Mouse (Mus musculus) T-cell, adult 2 months (primary cell): ENCODE results near the gene Actl10.

Source experiments
- DNase-seq: peaks from one replicate; pipeline ENCODE4 v3.0.0; 2022; ENCODE audit warnings: low spot score

Actl10 gene

DNA sequence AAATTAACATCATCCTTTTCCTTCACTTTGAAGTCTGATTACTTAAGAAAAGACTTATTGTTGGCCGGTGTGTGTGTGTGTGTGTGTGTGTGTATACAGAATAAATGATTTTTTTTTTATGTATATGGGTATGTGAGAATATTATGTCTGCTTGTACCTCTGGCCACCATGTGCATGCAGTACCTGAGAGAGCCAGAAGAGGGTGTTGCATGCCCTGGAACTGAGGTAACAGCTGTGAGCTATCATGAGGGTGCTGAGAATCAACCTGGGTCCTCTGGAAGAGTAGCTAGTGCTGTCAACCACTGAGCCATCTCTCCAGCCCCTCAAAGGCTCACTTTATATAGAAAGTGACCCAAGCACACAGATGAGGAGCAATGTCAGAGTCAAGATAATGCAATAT lies 29.8 kb downstream of the Actl10 start:
- DNase-seq, result no peak

DNA sequence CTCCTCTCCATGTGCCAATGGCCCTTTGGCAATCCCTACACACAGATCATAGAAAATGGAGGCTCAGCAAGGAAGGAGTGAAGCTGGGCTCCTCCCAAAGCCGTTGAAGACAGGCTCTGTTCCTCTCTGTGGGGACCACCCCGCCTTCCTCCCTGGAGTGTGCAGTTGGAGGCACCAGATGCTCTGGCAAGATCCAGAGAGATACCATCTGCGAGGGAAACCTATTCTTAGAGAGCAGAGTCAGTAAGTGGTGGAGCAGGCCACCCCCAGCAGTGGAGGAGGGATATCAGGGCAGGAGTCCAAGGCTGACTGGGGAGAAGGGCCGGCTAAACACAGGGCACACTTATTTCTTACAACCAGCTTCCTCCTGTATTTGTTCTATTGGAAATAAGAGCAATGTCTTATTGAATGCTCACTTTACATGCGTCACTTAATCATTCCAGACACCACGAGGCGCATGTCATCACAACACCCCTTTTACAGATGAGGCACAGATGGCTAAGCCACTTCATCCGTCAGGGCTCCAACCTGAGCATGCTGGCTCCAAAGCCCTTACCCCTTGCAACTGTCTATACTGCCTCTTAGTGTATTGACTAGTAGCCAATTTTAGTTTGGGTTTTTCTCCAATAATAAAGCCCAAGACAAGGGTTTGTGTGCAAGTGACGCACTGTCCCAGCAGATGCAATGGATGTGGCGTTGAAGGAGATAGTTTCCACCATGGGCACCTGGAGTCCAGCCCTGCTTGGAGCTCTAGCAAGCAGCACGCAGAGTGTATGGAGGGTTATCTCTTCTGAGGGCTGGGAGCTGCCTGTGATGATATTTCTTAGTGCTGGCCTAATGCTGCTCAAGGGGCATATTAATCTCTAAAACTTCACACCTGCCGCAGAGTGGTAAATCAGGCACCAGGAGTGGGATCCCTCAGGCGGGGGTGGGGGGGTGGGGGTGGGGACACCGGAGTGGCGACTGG lies 32.6 kb downstream of the Actl10 start:
- DNase-seq, result no peak

DNA sequence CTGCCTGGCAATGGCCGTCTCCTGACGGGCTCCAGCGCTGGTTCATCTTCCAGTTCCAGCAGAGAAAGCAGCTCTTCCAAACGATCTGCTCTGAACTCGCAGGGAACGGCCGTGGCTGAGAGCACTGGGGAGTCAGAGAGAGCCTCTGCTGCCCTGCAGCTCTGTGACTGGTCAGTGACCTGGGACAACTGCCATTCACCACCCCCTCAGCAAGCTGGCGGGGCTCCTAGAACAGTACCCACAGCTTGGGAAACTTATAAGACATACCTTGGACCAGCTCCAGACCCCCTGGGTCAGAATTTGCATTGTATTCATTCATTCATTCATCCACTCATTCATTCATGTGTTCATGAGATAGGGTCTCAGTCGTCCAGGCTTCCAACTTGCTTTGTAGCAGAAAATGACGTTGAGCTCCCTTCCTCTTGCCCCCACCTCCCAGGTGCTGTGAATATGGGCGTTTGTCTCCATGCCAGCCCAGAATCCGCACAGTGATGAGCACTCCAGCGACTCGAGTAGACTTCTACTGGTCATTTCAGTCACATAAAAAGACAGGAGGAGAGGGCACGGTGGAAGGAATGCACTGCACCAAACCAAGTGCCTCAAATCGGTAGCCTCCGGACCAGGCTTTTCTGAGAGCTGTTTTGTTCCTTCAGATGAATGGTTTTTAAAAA lies 33.5 kb downstream of the Actl10 start:
- DNase-seq, result no peak

DNA sequence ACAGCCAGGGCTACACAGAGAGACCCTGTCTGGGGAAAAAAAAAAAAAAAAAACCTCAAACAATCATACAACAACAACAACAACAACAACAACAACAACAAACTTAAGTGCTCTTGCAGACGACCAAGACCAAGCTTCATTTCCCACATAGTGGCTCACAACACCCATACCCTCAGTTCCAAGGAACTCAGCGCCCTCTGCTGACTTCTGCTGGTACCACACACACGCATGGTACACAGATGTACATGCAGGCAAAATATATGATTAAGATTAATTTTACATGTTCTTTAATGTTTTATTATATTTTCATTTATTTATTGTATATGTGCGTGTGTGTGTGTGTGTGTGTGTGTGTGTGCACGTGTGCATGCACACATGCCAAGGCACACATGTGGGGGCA lies 34.8 kb downstream of the Actl10 start:
- DNase-seq, result peak; percentile 20

DNA sequence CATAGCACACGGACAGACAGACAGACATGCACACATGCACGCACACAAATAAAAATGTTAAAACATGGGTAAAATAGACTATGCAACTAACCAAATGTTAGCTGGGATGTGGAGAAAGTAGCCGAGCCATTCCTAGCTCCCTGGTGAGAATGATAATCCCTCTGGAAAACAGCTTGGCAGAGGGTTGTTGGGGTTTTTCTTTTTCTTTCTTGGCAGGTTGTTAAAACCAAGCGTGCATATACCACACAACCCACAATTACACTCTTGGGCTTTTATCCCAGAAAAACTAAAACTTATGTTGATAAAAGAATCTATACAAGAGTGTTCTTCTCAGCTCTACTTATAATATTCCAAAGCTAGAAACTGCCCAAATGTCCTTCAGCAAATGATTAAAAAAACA lies 37.5 kb downstream of the Actl10 start:
- no peak for DNase-seq

DNA sequence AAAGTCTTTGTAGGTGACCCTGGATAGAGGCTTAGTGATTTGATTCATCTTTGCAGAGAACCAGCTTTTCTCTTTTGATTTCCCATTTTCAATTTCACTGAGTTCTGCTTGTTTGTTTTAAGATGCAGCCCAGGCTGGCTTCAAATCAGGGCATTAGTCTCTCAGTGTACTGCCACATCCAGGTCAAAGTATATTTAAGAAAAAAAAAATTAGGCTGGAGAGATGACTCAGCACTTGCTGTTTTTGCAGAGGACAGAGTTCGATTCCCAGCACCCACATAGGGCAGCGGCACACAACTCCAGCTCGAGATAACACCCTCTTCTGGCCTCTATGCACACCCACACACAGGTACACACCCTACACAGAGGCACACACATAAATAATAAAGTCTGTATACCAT lies 39.7 kb downstream of the Actl10 start:
- DNase-seq, result no peak

DNA sequence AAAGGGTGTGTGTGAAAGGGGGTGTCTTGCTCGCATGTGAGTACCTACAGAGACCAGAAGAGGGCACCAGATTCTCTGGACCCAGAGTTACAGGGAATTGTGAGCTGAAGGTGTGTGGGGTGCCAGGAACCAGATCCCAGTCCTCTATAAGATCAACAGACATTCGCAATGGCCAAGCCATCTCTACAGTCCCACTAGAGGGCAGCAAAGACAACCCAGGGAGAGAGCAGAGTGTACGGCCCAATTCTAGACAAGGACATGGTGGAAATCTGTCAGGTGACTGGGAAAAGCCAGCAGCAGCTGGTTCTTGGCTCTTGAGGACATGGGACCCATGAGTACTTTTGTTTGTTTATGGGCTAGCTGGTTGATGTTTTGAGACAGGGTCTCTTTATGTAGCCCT lies 41.4 kb downstream of the Actl10 start:
- peak; percentile 47 for DNase-seq

DNA sequence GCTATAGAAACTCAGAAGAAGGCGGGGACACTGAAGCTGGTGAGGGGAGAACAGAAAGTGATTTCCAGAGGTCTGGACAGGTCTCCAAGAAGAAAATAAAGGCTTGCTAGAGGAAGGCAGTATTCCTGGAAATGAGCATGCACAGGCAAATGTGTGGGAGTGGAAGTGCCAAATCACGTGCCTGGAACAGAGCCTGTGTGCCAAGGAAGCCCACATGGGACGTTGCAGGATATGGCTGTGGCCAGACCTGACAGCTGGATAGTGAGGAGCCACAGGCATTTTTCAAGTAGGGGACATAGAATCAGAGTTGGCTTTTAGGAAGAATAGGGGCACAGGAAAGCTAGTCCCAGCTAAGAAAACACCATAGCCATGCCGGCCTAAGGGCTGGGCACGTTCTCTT lies 44.2 kb downstream of the Actl10 start:
- DNase-seq, result no peak

DNA sequence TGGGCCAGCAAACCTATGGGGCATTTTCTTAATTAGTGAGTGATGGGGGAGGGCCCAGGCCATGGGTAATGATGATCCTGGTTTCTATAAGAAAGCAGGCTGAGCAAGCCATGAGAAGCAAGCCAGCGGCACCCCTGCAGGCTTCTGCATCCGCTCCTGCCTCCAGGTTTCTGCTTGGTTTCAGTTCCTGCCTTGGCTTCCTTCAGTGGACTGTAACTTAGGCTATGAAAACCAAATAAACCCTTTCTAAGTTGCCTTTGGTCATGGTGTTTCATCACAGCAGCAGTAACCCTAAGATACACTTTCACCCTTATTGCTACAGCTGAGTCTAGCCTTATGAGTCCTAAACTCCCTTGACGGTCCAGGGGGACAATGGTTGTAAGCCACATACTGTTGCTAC lies 45.8 kb downstream of the Actl10 start:
- no peak for DNase-seq

DNA sequence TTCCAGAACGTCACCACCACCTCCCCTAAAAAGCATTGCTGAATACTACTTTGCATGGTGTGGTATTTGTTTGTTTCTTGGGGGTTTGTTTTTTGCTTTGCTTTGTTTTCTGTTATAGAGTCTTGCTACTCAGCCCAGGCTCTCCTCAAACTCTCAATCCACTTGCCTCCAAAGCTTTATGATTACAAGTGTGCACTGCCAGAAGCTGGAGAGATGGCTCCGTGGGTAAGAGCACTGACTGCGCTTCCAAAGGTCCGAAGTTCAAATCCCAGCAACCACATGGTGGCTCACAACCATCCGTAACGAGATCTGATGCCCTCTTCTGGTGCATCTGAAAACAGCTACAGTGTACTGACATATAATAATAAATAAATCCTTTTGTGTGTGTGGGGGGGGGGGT lies 49.0 kb downstream of the Actl10 start:
- DNase-seq, result no peak

DNA sequence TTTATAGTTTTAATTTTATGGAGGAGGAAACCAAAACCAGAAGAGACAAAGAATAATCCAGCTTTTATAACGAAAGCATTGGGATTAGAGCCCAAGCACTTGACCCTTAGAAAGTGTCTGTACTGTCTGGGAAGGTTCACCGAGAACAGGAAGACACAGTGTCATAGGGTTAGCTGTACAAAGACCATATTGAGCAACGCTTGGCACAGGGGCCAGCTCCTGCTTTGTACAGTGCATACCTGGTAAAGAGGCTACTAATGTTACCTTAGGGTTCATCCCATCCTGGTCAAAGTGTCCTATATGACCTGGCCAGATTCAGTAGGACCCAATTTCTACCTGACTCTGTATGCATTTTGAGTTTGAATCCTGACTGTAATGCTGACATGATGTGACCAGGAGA lies 49.7 kb downstream of the Actl10 start:
- DNase-seq, result no peak
